Comparison of ENCODE assay signal across 8 mouse cellular contexts in genomic region chr2:107290697-107291019, GRCm38 (mm10). TPM values are rescaled to one million over a fixed set of nuclear protein-coding genes. Genes with fewer than 3 reads are reported as not detected.
DNase-seq lines count a peak whose midpoint lies in the region; ATAC-seq and TF ChIP-seq lines count a peak whose summit lies in the region.

No protein-coding gene starts in this region.

- peak overlapping the region; percentile 20; the same call in 1 of the 2 replicates for H3K27ac ChIP-seq in heart, adult 2 months
- H3K27ac ChIP-seq in liver, embryonic 16.5 days (ENCODE audit: low read length): no peak overlapping the region

- H3K9ac ChIP-seq in heart, adult 2 months (ENCODE audit: low read depth, low read length): 0 out of 2 replicates have a peak overlapping the region, but pooled peaks have one; percentile 33
- no peak overlapping the region for H3K9ac ChIP-seq in liver, embryonic 16.5 days (ENCODE audit: low read depth, low read length)

- intact Hi-C loops in heart, adult 2 months (cut with DNase I): no loop called here

- peak overlapping the region; percentile 17 for H3K4me2 ChIP-seq in liver, embryonic 16.5 days (ENCODE audit: low read depth, low read length)

- no peaks in the 10 kb centered on the region for H3K9me3 ChIP-seq in E14TG2a.4 (ENCODE audit: low read length)
- H3K9me3 ChIP-seq in liver, embryonic 16.5 days (replicated peaks; ENCODE audit: control insufficient read depth, low read length): no peaks in the 10 kb centered on the region; the same call in 1 of the 2 replicates

- no peak for TF ChIP-seq CTCF in heart, adult 2 months (IDR thresholded peaks at IDR 0.05)
- TF ChIP-seq CTCF in E14TG2a.4 (conservative IDR thresholded peaks at IDR 0.05; ENCODE audit: low read length): no peak

- DNase-seq in heart, adult 2 months: no peak
- DNase-seq in heart, adult 8-10 months (ENCODE audit: low spot score): no peak
- DNase-seq in frontal cortex, postnatal 25 days (ENCODE audit: low spot score in 2 of 2): no peak
- DNase-seq in cerebellum, adult 8-10 months: no peak
- no peak for DNase-seq in ovary, postnatal 36 days (ENCODE audit: low spot score)

- TF ChIP-seq POLR2A in heart, adult 2 months (IDR thresholded peaks at IDR 0.05; ENCODE audit: insufficient read depth, low read depth, low read length): no peak

- H3K79me2 ChIP-seq in heart, adult 2 months (replicated peaks; ENCODE audit: control insufficient read depth, insufficient read depth, low read length): no peaks in the 10 kb centered on the region

- no peaks in the 10 kb centered on the region for H3K4me1 ChIP-seq in heart, adult 2 months (ENCODE audit: control insufficient read depth, insufficient read depth, low read length)
- peaks cover 14% of the 10 kb centered on the region for H3K4me1 ChIP-seq in E14TG2a.4 (replicated peaks; ENCODE audit: low read depth, low read length)
- H3K4me1 ChIP-seq in liver, embryonic 16.5 days (ENCODE audit: control insufficient read depth, low read depth, low read length): no peaks in the 10 kb centered on the region

- no peak for TF ChIP-seq EP300 in heart, adult 2 months (IDR thresholded peaks at IDR 0.05; ENCODE audit: insufficient read depth, low read depth, low read length)

- H3K27me3 ChIP-seq in heart, adult 2 months (ENCODE audit: control insufficient read depth, insufficient read depth, low read length): no peaks in the 10 kb centered on the region
- peaks cover 55% of the 10 kb centered on the region for H3K27me3 ChIP-seq in E14TG2a.4 (ENCODE audit: insufficient read depth, low read length)
- peaks cover 6% of the 10 kb centered on the region for H3K27me3 ChIP-seq in liver, embryonic 16.5 days (ENCODE audit: control insufficient read depth, insufficient read depth, low read depth, low read length)

- no peaks in the 10 kb centered on the region for H3K36me3 ChIP-seq in heart, adult 2 months (ENCODE audit: control insufficient read depth, insufficient read depth, low read length)
- H3K36me3 ChIP-seq in E14TG2a.4 (ENCODE audit: insufficient read depth, low read length): no peaks in the 10 kb centered on the region
- no peaks in the 10 kb centered on the region for H3K36me3 ChIP-seq in liver, embryonic 16.5 days (ENCODE audit: control insufficient read depth, insufficient read depth)

- 0 out of 2 replicates have a peak, but pooled peaks have one; percentile 6 for ATAC-seq in granulocyte monocyte progenitor cell, adult 5-6 weeks (replicated peaks; ENCODE audit: poor library complexity, severe bottlenecking)
- ATAC-seq in liver, embryonic 16.5 days (ENCODE audit: low read depth): no peak

- WGBS in heart, adult 2 months: 2% methylated on average over 12 of the region's 12 CpGs
- WGBS in liver, embryonic 16.5 days (ENCODE audit: insufficient replicate concordance): under 1% methylated on average over 12 of the region's 12 CpGs

- peak overlapping the region; percentile 44 for H3K4me3 ChIP-seq in heart, adult 2 months
- peak overlapping the region; percentile 71 for H3K4me3 ChIP-seq in E14TG2a.4 (replicated peaks; ENCODE audit: low read length)
- no peak overlapping the region for H3K4me3 ChIP-seq in liver, embryonic 16.5 days (ENCODE audit: low read depth, low read length)

RNA-seq across cellular contexts. Expression of gene Kcna4, which starts 0.2 kb away (rescaled TPM):
- 1 to 10 TPM; 1.0 to 2.5 TPM for total RNA-seq in heart, adult 2 months (2021)
- polyA plus RNA-seq in heart, adult 2 months (2012; rRNA removed): 1.2 and 1.3 TPM in 2 replicates
- 1 to 10 TPM; 1.2 to 1.7 (median 1.6) TPM for total RNA-seq in heart, adult 8-10 months (2022)
- total RNA-seq in granulocyte monocyte progenitor cell, adult 5-6 weeks (2014; fragmentation: Nextera tagmentation): not detected in 2 replicates
- total RNA-seq in granulocyte monocyte progenitor cell, adult 5-6 weeks (2017): not detected in 2 replicates
- 0.09 TPM in 2 replicates for polyA plus RNA-seq in liver, embryonic 16.5 days (2015; fragmentation: Nextera tagmentation; extraction: Ambion mirVana)
